Mouse (Mus musculus): ENCODE data around the gene Olfr675. TPM values are rescaled to one million over a fixed set of nuclear protein-coding genes. Genes with fewer than 3 reads are reported as not detected.
"Not testable (repeated sequence)": the region's sequence is repeated elsewhere in the genome, so short reads cannot be mapped to it uniquely, and the experiment has no call there.

The Olfr675 gene
- polyA plus RNA-seq (2016; fragmentation: Nextera tagmentation; extraction: Ambion mirVana) = not detected in 2 replicates

GRCm38 (mm10) chr7:105028360-105028759 is at the start of gene Olfr675:
Gene Olfr675, minus strand, starts transcription at chr7:105028460.
- Histone ChIP-seq H3K27ac (no peak within 1 kb of the TSS), H3K9me3 (replicated peaks) (no peaks in the 10 kb centered on the region), H3K36me3 (no peaks in the 10 kb centered on the region), H3K27me3 (ENCODE audit: low read depth, poor library complexity, severe bottlenecking) (no peaks in the 10 kb centered on the region), H3K4me3 (no peak within 1 kb of the TSS), H3K4me1 (no peaks in the 10 kb centered on the region)
- no peak for DNase-seq (ENCODE audit: low spot score)
- WGBS = 81% methylated on average over 1 of the region's 1 CpGs

- Histone ChIP-seq H3K4me3 (no peak within 1 kb of the TSS), H3K4me1 (no peaks in the 10 kb centered on the region), H3K36me3 (no peaks in the 10 kb centered on the region), H3K27ac (no peak within 1 kb of the TSS), H3K27me3 (ENCODE audit: low read depth, poor library complexity, severe bottlenecking) (no peaks in the 10 kb centered on the region), H3K9me3 (replicated peaks) (no peaks in the 10 kb centered on the region)
- WGBS = 92% methylated on average over 1 of the region's 1 CpGs
- DNase-seq (ENCODE audit: low spot score) = no peak
Observed at GRCm38 (mm10) chr7:105064175-105064574, 35.9 kb upstream of the Olfr675 start, which contains the start of gene Olfr678. Gene Olfr678, plus strand, starts transcription at chr7:105064475.

GRCm38 (mm10) chr7:105058951-105059350 is 30.7 kb upstream of the Olfr675 start:
- no peak overlapping the region for H3K27ac ChIP-seq
- no peaks in the 10 kb centered on the region for H3K36me3 ChIP-seq
- no peaks in the 10 kb centered on the region for H3K9me3 ChIP-seq (replicated peaks)
- DNase-seq (ENCODE audit: low spot score) = no peak
- H3K4me1 ChIP-seq = no peaks in the 10 kb centered on the region
- no peak overlapping the region for H3K4me3 ChIP-seq
- H3K27me3 ChIP-seq (ENCODE audit: low read depth, poor library complexity, severe bottlenecking) = no peaks in the 10 kb centered on the region

GRCm38 (mm10) chr7:105033836-105034235 is 5.6 kb upstream of the Olfr675 start:
- H3K36me3 ChIP-seq; H3K27me3 ChIP-seq (ENCODE audit: low read depth, poor library complexity, severe bottlenecking); H3K4me3 ChIP-seq; H3K4me1 ChIP-seq; H3K9me3 ChIP-seq (replicated peaks); DNase-seq (ENCODE audit: low spot score); H3K27ac ChIP-seq: not testable (repeated sequence)
- 63% methylated on average over 5 of the region's 5 CpGs for WGBS

GRCm38 (mm10) chr7:105032398-105032797 is 4.1 kb upstream of the Olfr675 start, which contains the start of gene Olfr676:
Gene Olfr676, plus strand, starts transcription at chr7:105032698.
- H3K27ac ChIP-seq = no peak within 1 kb of the TSS
- no peaks in the 10 kb centered on the region for H3K27me3 ChIP-seq (ENCODE audit: low read depth, poor library complexity, severe bottlenecking)
- no peaks in the 10 kb centered on the region for H3K36me3 ChIP-seq
- no peaks in the 10 kb centered on the region for H3K4me1 ChIP-seq
- DNase-seq (ENCODE audit: low spot score) = no peak
- no peak within 1 kb of the TSS for H3K4me3 ChIP-seq
- no peaks in the 10 kb centered on the region for H3K9me3 ChIP-seq (replicated peaks)

GRCm38 (mm10) chr7:105022530-105022929 is 5.7 kb downstream of the Olfr675 start:
- no peak for DNase-seq (ENCODE audit: low spot score)
- 80% methylated on average over 1 of the region's 1 CpGs for WGBS
- H3K4me1 ChIP-seq = no peaks in the 10 kb centered on the region
- H3K9me3 ChIP-seq (replicated peaks) = no peaks in the 10 kb centered on the region
- no peak overlapping the region for H3K27ac ChIP-seq
- no peaks in the 10 kb centered on the region for H3K36me3 ChIP-seq
- H3K27me3 ChIP-seq (ENCODE audit: low read depth, poor library complexity, severe bottlenecking) = no peaks in the 10 kb centered on the region
- no peak overlapping the region for H3K4me3 ChIP-seq

GRCm38 (mm10) chr7:105001929-105002328 is 26.3 kb downstream of the Olfr675 start, which contains the start of gene Olfr672:
Gene Olfr672, minus strand, starts transcription at chr7:105002029.
- no peaks in the 10 kb centered on the region for H3K9me3 ChIP-seq (replicated peaks)
- DNase-seq (ENCODE audit: low spot score) = no peak
- H3K4me1 ChIP-seq = no peaks in the 10 kb centered on the region
- no peak within 1 kb of the TSS for H3K27ac ChIP-seq
- no peaks in the 10 kb centered on the region for H3K27me3 ChIP-seq (ENCODE audit: low read depth, poor library complexity, severe bottlenecking)
- no peak within 1 kb of the TSS for H3K4me3 ChIP-seq
- H3K36me3 ChIP-seq = no peaks in the 10 kb centered on the region

GRCm38 (mm10) chr7:104979026-104979425 is 49.2 kb downstream of the Olfr675 start, which contains the start of gene Olfr671:
Gene Olfr671, minus strand, starts transcription at chr7:104979126.
- Histone ChIP-seq H3K9me3 (replicated peaks) (0 out of 2 replicates have a peak, but pooled peaks cover 1% of the 10 kb centered on the region), H3K27me3 (ENCODE audit: low read depth, poor library complexity, severe bottlenecking) (no peaks in the 10 kb centered on the region), H3K4me3 (no peak within 1 kb of the TSS), H3K4me1 (no peaks in the 10 kb centered on the region), H3K27ac (no peak within 1 kb of the TSS), H3K36me3 (no peaks in the 10 kb centered on the region)
- 89% methylated on average over 1 of the region's 1 CpGs for WGBS
- DNase-seq (ENCODE audit: low spot score) = no peak

- H3K36me3 ChIP-seq; H3K4me3 ChIP-seq; H3K9me3 ChIP-seq (replicated peaks); H3K27me3 ChIP-seq (ENCODE audit: low read depth, poor library complexity, severe bottlenecking); H3K27ac ChIP-seq; DNase-seq (ENCODE audit: low spot score); H3K4me1 ChIP-seq: not testable (repeated sequence)
- 81% methylated on average over 2 of the region's 2 CpGs for WGBS
Observed at GRCm38 (mm10) chr7:104972507-104972906, 55.8 kb downstream of the Olfr675 start.

Other genes starting within 250 kb of the Olfr675 start
- not detected in 2 replicates for gene Usp17lb, start 185.9 kb downstream of the Olfr675 start, polyA plus RNA-seq (2016; fragmentation: Nextera tagmentation; extraction: Ambion mirVana)
- not detected in 2 replicates for gene Usp17la, start 171.5 kb downstream of the Olfr675 start, polyA plus RNA-seq (2016; fragmentation: Nextera tagmentation; extraction: Ambion mirVana)
- not detected in 2 replicates for gene Olfr665, start 150.4 kb downstream of the Olfr675 start, polyA plus RNA-seq (2016; fragmentation: Nextera tagmentation; extraction: Ambion mirVana)
- gene Olfr666, start 132.5 kb downstream of the Olfr675 start, polyA plus RNA-seq (2016; fragmentation: Nextera tagmentation; extraction: Ambion mirVana) = not detected in 2 replicates
- gene Olfr667, start 107.0 kb downstream of the Olfr675 start, polyA plus RNA-seq (2016; fragmentation: Nextera tagmentation; extraction: Ambion mirVana) = not detected in 2 replicates
- gene Olfr668, start 100.4 kb downstream of the Olfr675 start, polyA plus RNA-seq (2016; fragmentation: Nextera tagmentation; extraction: Ambion mirVana) = not detected in 2 replicates
- not detected in 2 replicates for gene Olfr669, start 94.2 kb downstream of the Olfr675 start, polyA plus RNA-seq (2016; fragmentation: Nextera tagmentation; extraction: Ambion mirVana)
- gene Olfr670, start 65.8 kb downstream of the Olfr675 start, polyA plus RNA-seq (2016; fragmentation: Nextera tagmentation; extraction: Ambion mirVana) = not detected in 2 replicates
- gene Olfr671, start 49.3 kb downstream of the Olfr675 start, polyA plus RNA-seq (2016; fragmentation: Nextera tagmentation; extraction: Ambion mirVana) = not detected in 2 replicates
- gene Olfr672, start 26.4 kb downstream of the Olfr675 start, polyA plus RNA-seq (2016; fragmentation: Nextera tagmentation; extraction: Ambion mirVana) = not detected in 2 replicates
- not detected in 2 replicates for gene Olfr676, start 4.2 kb upstream of the Olfr675 start, polyA plus RNA-seq (2016; fragmentation: Nextera tagmentation; extraction: Ambion mirVana)
- gene Olfr677, start 22.9 kb upstream of the Olfr675 start, polyA plus RNA-seq (2016; fragmentation: Nextera tagmentation; extraction: Ambion mirVana) = not detected in 2 replicates
- gene Olfr678, start 36.0 kb upstream of the Olfr675 start, polyA plus RNA-seq (2016; fragmentation: Nextera tagmentation; extraction: Ambion mirVana) = not detected in 2 replicates
- not detected in 2 replicates for gene Olfr679, start 52.7 kb upstream of the Olfr675 start, polyA plus RNA-seq (2016; fragmentation: Nextera tagmentation; extraction: Ambion mirVana)
- gene Olfr680-ps1, start 64.4 kb upstream of the Olfr675 start, polyA plus RNA-seq (2016; fragmentation: Nextera tagmentation; extraction: Ambion mirVana) = not detected in 2 replicates
- gene Olfr681, start 88.4 kb upstream of the Olfr675 start, polyA plus RNA-seq (2016; fragmentation: Nextera tagmentation; extraction: Ambion mirVana) = not detected in 2 replicates
- gene Olfr683, start 118.6 kb upstream of the Olfr675 start, polyA plus RNA-seq (2016; fragmentation: Nextera tagmentation; extraction: Ambion mirVana) = not detected in 2 replicates
- not detected in 2 replicates for gene Olfr684, start 135.2 kb upstream of the Olfr675 start, polyA plus RNA-seq (2016; fragmentation: Nextera tagmentation; extraction: Ambion mirVana)
- gene Olfr685, start 157.6 kb upstream of the Olfr675 start, polyA plus RNA-seq (2016; fragmentation: Nextera tagmentation; extraction: Ambion mirVana) = not detected in 2 replicates
- gene Olfr686, start 179.0 kb upstream of the Olfr675 start, polyA plus RNA-seq (2016; fragmentation: Nextera tagmentation; extraction: Ambion mirVana) = not detected in 2 replicates